Mouse (Mus musculus): ENCODE results near the gene Fap.

Fap gene

DNA sequence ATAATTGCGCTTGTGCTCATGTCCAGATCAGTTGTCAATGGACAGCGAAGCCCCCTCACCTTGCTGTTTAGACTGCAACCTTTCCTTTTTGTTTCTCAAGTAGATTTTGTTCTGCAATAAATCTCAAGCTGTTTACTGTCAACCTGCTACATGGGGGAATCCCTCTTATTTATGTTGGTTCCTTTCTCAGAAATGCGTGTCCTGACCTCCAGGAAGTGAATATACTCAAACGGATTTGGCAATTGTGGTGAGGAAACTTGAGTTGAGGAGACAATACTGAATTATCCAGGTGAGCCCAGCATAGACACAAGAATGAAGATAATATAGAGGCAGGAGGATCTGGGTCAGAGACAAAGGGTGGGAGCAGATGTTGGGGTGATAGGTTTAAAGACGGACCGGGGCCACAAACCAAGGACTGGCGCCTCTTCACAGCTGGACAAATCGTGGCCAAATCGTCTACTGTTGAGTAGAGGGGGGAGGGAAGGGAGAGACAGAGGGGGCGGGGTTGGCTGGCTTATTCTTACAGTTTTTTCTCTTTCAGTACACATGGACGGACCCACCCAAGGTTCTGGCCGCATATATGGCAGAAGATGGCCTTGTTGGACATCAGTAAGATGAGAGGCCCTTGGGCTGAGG, 112.9 kb downstream of the Fap start:
- in situ Hi-C loops (cut with MboI, MseI) = loop anchor here (5.0 to 25.0 kb wide), 4 partner anchors 161 to 649 kb away; partner anchors contain the start of gene Tbr1 (in 1 of the 2)

DNA sequence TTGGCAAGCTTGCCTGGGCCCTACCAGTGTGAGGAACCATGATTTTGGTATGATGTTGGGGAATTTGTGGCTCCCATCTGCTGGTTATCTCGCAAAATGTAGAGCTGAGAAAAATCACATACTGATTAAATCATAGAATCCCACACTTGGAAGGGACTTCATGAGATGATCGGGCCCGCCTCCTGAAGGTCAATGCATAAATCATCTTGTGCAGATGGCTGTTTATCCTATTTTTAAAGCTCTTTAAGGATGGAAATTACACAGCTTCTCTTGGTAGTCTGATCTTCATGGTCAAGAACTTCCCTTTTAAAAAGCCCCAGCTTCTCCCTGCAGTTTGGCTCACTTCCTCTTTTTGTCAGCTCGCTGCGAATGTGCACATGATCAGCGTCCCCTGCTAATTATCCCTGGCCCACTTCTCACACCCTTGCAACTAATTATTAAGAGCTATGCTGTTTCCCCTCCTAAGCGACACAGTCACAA, 113.6 kb downstream of the Fap start:
- in situ Hi-C loops (cut with MboI, MseI) = loop anchor here (5.0 to 25.0 kb wide), 4 partner anchors 162 to 648 kb away; partner anchors contain the start of gene Tbr1 (in 1 of the 2)

DNA sequence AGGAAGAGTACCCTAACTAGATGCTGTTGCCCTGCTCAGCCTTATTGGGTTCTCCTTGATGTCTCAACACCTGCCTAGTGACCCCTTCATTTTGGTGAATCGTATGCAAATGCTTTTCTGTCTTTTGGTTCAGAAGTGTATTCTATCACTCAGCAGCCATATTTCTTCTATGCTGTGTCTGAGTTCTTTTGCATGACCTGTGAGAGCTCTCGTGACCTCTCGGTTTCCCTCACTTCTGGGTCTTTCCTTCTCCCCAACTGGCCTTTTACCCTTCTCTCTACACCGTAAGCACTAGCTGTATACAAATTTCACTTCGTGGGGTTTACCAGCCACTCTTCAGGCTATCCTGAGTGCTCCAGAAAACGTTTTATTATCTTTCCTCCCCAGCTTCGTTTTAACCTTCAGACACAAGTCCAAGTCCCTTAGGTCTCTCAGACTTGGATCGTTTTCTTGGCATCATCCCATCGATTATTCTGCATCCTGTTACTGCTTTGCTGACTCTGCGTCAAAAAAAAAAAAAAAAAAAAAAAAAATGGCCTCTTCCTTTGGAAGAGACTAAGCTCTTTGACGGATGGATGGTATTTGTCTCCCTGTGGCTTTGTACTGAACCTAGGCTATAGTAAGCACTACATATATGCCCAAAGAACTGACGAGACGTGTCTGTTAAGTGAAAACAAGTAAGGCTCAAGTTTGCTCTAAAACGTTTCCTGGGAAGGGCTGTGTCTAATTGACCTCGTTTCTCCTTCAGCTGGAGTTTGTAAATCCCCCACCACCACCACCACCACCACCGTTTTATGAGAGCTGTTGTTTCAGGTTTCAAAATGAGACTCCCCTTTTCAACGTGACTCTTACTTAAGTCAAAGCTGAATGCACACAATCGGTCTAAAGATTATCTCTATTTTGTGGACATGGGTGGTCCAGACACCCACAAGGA, 114.4 kb downstream of the Fap start:
- in situ Hi-C loops (cut with MboI, MseI) = loop anchor here (5.0 to 25.0 kb wide), 4 partner anchors 163 to 647 kb away; partner anchors contain the start of gene Tbr1 (in 1 of the 2)

DNA sequence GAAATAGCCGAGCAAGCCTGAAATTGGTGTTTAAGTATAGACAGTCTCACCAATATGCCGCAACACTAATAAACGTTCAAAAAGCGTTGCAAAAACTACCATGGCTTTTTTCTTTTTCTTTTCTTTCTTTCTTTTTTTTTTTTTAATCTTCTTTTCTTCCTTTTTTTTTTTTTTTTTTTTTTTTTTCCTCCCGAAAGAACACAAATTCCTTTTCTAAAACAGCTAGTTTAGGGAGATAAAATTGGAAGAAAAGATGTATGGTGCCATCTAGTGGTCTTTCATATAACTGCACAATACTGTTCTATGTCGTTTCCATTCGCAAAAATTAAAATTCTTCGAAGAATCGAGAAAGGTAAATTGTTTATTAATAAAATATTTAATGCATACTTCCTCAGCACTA, 115.8 kb downstream of the Fap start:
- in situ Hi-C loops (cut with MboI, MseI) = loop anchor here (25.0 kb wide), 2 partner anchors 471 to 646 kb away; partner anchors contain the start of gene Tbr1 (in 1 of the 2)

DNA sequence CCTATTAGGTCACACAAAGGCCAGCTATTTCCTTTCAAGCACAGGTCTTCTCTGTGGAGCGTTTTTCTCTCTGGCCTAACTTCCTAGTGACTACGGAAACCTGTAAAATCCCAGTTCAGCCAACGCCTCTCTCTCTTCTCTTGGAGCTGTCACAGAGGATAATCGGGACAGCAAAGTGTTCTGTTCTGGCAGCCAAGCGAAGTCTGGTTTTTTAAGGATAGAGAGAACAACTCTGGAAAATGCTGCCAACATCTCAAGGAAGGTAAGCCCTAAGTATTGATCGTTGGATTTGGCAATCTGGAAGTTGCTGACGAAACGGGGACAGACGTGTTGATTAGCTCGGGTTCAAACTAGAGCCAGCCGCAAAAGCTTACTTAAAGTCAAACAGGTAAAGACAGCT, 118.9 kb downstream of the Fap start:
- in situ Hi-C loops (cut with MboI, MseI) = loop anchor here (25.0 kb wide), 2 partner anchors 468 to 643 kb away; partner anchors contain the start of gene Tbr1 (in 1 of the 2)

DNA sequence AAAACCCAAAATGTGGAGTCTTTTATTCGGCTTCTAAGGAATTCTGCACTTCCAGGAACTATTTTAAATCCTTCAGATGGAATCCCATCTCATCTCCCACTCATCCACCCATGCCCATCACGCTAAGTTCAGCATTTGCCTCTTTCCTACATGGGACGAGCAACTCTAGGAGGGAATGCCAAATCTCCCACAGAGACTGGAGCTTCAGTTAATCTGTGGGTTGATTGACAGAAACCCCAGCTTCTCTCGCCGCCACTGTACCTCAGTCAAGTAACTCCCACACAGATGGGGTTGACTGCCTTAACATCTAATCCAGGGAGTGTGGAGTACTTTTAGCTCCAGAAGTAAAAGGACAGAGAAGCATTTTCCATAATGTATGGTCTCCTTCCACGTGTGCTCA, 119.8 kb downstream of the Fap start:
- in situ Hi-C loops (cut with MboI, MseI) = loop anchor here (25.0 kb wide), 2 partner anchors 467 to 642 kb away; partner anchors contain the start of gene Tbr1 (in 1 of the 2)

Data from T-helper 17 cell (primary cell).